Mouse (Mus musculus) midbrain, embryonic 15.5 days (tissue): ENCODE results near the gene Ptpn1. TPM values are rescaled to one million over a fixed set of nuclear protein-coding genes. Genes with fewer than 3 reads are reported as not detected.

ENCODE experiments used
- ATAC-seq: fragments of 200-750 bp; cut with Nextera tagmentation; replicated peaks from 2 replicates; pipeline ENCODE4 v1.8.0; 2017; ENCODE audit warnings: moderate TSS enrichment
- H3K27ac ChIP-seq: fragments of 300-500 bp; sonication (generic); 2 replicates; pipeline ENCODE4 v1.5.1; 2015; ENCODE audit warnings: mild to moderate bottlenecking, inconsistent platforms
- H3K27me3 ChIP-seq: fragments of 300-500 bp; sonication (generic); replicated peaks from 2 replicates; pipeline ENCODE4 v1.6.1; 2015; ENCODE audit warnings: inconsistent platforms
- H3K36me3 ChIP-seq: fragments of 300-500 bp; sonication (generic); replicated peaks from 2 replicates; pipeline ENCODE4 v1.6.1; 2015; ENCODE audit warnings: inconsistent platforms
- H3K4me1 ChIP-seq: fragments of 300-500 bp; sonication (generic); 2 replicates; pipeline ENCODE4 v1.6.1; 2015; ENCODE audit warnings: inconsistent platforms
- H3K4me2 ChIP-seq: fragments of 300-500 bp; sonication (generic); 2 replicates; pipeline ENCODE4 v1.6.1; 2015; ENCODE audit warnings: inconsistent platforms, mild to moderate bottlenecking, moderate library complexity
- H3K4me3 ChIP-seq: fragments of 300-500 bp; sonication (generic); 2 replicates; pipeline ENCODE4 v1.5.1; 2015; ENCODE audit warnings: mild to moderate bottlenecking, inconsistent platforms
- H3K9ac ChIP-seq: fragments of 300-500 bp; sonication (generic); 2 replicates; pipeline ENCODE4 v1.6.1; 2015; ENCODE audit warnings: mild to moderate bottlenecking, inconsistent platforms
- H3K9me3 ChIP-seq: fragments of 300-500 bp; sonication (generic); 2 replicates; pipeline ENCODE4 v1.6.1; 2016; ENCODE audit warnings: inconsistent platforms
- WGBS: fragments of 180-500 bp; shearing (Covaris S2); methylation state at CpG from one replicate; pipeline ENCODE4 v1.1.7; 2015; ENCODE audit warnings: mixed read lengths; 5-methylcytosine and 5-hydroxymethylcytosine counted together
- polyA plus RNA-seq: library from polyadenylated mRNA; unstranded; fragments of >200 nt; fragmentation: Nextera tagmentation; extraction: Ambion mirVana; gene quantifications from 2 replicates; pipeline ENCODE4 v1.2.1, GENCODE M21; 2015

Gene Ptpn1
- polyA plus RNA-seq, 1 experiment from 2014 or later: 74.5 TPM

GRCm38 (mm10) chr2:167964320-167964719, 32.5 kb downstream of the Ptpn1 start:
- Histone ChIP-seq H3K36me3 (peaks cover 20% of the 10 kb centered on the region), H3K4me1 (peaks cover 8% of the 10 kb centered on the region; the same call in 1 of the 2 replicates), H3K4me3 (no peak overlapping the region), H3K9me3 (no peaks in the 10 kb centered on the region), H3K4me2 (no peak overlapping the region), H3K9ac (no peak overlapping the region), H3K27ac (no peak overlapping the region), H3K27me3 (no peaks in the 10 kb centered on the region)
- WGBS: 91% methylated on average over 9 of the region's 9 CpGs
- no peak for ATAC-seq

- no peaks in the 10 kb centered on the region for H3K9me3 ChIP-seq
- H3K4me1 ChIP-seq: 0 out of 2 replicates have a peak, but pooled peaks cover 3% of the 10 kb centered on the region
- H3K27ac ChIP-seq: no peak overlapping the region
- H3K36me3 ChIP-seq: peaks cover 25% of the 10 kb centered on the region
- over 99% methylated on average over 3 of the region's 3 CpGs for WGBS
- H3K9ac ChIP-seq: no peak overlapping the region
- no peak overlapping the region for H3K4me3 ChIP-seq
- no peaks in the 10 kb centered on the region for H3K27me3 ChIP-seq
- H3K4me2 ChIP-seq: no peak overlapping the region
- no peak for ATAC-seq
These were observed 34.1 kb downstream of the Ptpn1 start for GRCm38 (mm10) chr2:167965911-167966310.

- WGBS: 98% methylated on average over 7 of the region's 7 CpGs
- H3K9ac ChIP-seq: no peak overlapping the region
- H3K27ac ChIP-seq: no peak overlapping the region
- no peaks in the 10 kb centered on the region for H3K4me1 ChIP-seq
- no peak overlapping the region for H3K4me3 ChIP-seq
- H3K36me3 ChIP-seq: peaks cover 39% of the 10 kb centered on the region
- H3K4me2 ChIP-seq: no peak overlapping the region
- H3K27me3 ChIP-seq: no peaks in the 10 kb centered on the region
- no peaks in the 10 kb centered on the region for H3K9me3 ChIP-seq
- no peak for ATAC-seq
These were observed 36.6 kb downstream of the Ptpn1 start for GRCm38 (mm10) chr2:167968504-167968903.

GRCm38 (mm10) chr2:167969851-167970541, 38.1 kb downstream of the Ptpn1 start:
- no peak overlapping the region for H3K27ac ChIP-seq
- no peak overlapping the region for H3K4me2 ChIP-seq
- no peak for ATAC-seq
- no peak overlapping the region for H3K4me3 ChIP-seq
- no peaks in the 10 kb centered on the region for H3K27me3 ChIP-seq
- no peaks in the 10 kb centered on the region for H3K4me1 ChIP-seq
- H3K36me3 ChIP-seq: peaks cover 53% of the 10 kb centered on the region
- WGBS: 80% methylated on average over 10 of the region's 10 CpGs
- no peak overlapping the region for H3K9ac ChIP-seq
- no peaks in the 10 kb centered on the region for H3K9me3 ChIP-seq

DNA sequence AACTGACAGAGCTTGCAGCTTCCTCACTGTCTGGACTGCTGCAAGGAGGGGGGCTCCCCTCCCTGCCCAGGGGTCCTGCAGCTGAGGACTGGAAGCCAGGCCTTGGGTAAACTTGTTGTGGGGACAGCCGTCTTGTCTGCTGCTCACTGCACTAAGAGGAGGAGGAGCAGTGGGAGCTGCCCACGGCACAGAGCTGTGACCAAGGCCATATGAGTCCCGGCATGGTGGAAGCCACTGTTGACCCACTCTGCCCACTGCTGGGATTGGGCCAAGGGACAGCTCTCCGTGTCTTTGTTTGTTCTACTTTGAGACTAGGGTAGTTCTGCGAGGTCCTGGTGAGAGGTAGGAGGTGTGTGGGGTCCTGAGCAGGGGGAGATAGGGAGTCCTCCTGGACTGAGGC, 40.3 kb downstream of the Ptpn1 start:
- Histone ChIP-seq H3K27ac (no peak overlapping the region), H3K4me1 (no peaks in the 10 kb centered on the region), H3K9me3 (no peaks in the 10 kb centered on the region), H3K4me2 (no peak overlapping the region), H3K36me3 (peaks cover 62% of the 10 kb centered on the region), H3K9ac (no peak overlapping the region), H3K4me3 (no peak overlapping the region), H3K27me3 (no peaks in the 10 kb centered on the region)
- WGBS: 83% methylated on average over 5 of the region's 5 CpGs
- no peak for ATAC-seq

DNA sequence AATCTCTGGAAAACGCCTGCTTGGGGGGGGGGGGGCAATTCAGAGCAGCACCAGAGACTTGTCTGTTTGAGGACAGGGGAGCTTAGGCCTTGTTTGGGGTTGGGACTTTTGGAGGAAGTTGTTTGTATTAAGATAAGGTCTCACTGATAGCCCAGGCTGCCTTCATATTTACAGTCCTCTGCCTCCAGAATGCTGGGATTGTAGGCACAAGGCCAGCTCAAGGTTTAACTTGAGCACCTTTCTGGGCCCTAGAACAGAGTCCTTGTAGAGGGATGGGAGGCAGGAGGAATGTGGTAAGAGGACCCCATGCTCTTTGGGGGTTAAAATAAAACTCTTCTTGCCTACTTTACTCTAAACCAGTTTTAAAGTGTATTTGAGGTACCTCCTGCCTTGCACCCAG, 41.0 kb downstream of the Ptpn1 start:
- Histone ChIP-seq H3K9me3 (no peaks in the 10 kb centered on the region), H3K27me3 (no peaks in the 10 kb centered on the region), H3K36me3 (peaks cover 66% of the 10 kb centered on the region), H3K9ac (no peak overlapping the region), H3K4me3 (no peak overlapping the region), H3K4me1 (no peaks in the 10 kb centered on the region), H3K4me2 (no peak overlapping the region), H3K27ac (no peak overlapping the region)
- WGBS: 44% methylated on average over 1 of the region's 1 CpGs
- ATAC-seq: no peak

GRCm38 (mm10) chr2:167975746-167976145, 43.9 kb downstream of the Ptpn1 start:
- H3K4me3 ChIP-seq: no peak overlapping the region
- H3K27me3 ChIP-seq: no peaks in the 10 kb centered on the region
- no peaks in the 10 kb centered on the region for H3K9me3 ChIP-seq
- no peaks in the 10 kb centered on the region for H3K4me1 ChIP-seq
- H3K9ac ChIP-seq: no peak overlapping the region
- peaks cover 55% of the 10 kb centered on the region for H3K36me3 ChIP-seq
- no peak overlapping the region for H3K27ac ChIP-seq
- ATAC-seq: no peak
- H3K4me2 ChIP-seq: no peak overlapping the region
- 95% methylated on average over 12 of the region's 12 CpGs for WGBS

DNA sequence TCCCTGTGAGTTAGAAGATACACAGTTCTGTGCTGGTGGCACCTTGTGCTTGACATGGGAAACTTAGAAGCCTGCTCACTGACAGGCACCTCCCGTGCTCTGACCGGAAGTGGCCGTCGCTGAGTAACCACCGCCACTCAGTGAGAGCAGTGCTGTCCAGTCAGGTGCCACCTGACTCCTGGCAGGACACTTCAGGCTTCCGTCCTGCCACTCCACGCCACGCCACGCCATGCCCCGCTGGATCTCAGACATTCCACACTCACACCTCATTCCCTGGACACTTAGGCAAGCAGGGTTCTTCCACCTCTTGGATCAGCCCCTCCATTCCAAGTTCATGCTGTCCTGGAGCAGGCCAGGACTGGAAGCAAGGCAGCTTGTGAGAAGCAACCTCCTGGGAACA, 46.4 kb downstream of the Ptpn1 start:
- H3K4me1 ChIP-seq: no peaks in the 10 kb centered on the region
- peaks cover 42% of the 10 kb centered on the region for H3K36me3 ChIP-seq
- no peak overlapping the region for H3K27ac ChIP-seq
- H3K4me2 ChIP-seq: no peak overlapping the region
- WGBS: 96% methylated on average over 10 of the region's 10 CpGs
- H3K4me3 ChIP-seq: no peak overlapping the region
- no peaks in the 10 kb centered on the region for H3K9me3 ChIP-seq
- H3K27me3 ChIP-seq: no peaks in the 10 kb centered on the region
- no peak overlapping the region for H3K9ac ChIP-seq
- ATAC-seq: no peak

GRCm38 (mm10) chr2:167980391-167980790, 48.5 kb downstream of the Ptpn1 start:
- H3K27me3 ChIP-seq: no peaks in the 10 kb centered on the region
- no peaks in the 10 kb centered on the region for H3K4me1 ChIP-seq
- peak; percentile 21; the same call in 1 of the 2 replicates for ATAC-seq
- H3K27ac ChIP-seq: no peak overlapping the region
- 91% methylated on average over 10 of the region's 10 CpGs for WGBS
- H3K9me3 ChIP-seq: no peaks in the 10 kb centered on the region
- H3K4me2 ChIP-seq: no peak overlapping the region
- no peak overlapping the region for H3K9ac ChIP-seq
- no peak overlapping the region for H3K4me3 ChIP-seq
- H3K36me3 ChIP-seq: peaks cover 23% of the 10 kb centered on the region

DNA sequence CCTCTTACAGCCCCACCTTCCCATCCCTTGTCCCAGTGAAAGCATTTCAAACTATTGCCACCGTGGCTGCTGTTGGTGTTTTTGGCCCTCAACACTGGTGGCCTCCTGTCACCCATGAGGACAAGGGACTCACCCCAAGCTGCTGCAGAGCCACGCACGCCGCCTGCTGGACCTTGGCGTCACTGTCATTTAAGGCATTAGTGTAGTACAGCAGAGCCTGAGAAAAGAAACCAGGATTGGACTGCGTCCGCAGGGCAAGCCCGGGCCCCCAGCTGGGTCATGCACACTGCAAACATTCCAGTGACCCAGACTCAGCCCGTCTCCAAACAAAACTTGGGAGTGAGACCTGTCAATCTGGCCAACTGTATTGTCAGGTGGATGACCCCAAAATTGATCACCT, 50.8 kb downstream of the Ptpn1 start:
- no peak overlapping the region for H3K4me2 ChIP-seq
- no peaks in the 10 kb centered on the region for H3K4me1 ChIP-seq
- WGBS: 57% methylated on average over 9 of the region's 9 CpGs
- H3K9me3 ChIP-seq: no peaks in the 10 kb centered on the region
- H3K4me3 ChIP-seq: no peak overlapping the region
- 0 out of 2 replicates have a peak, but pooled peaks cover 6% of the 10 kb centered on the region for H3K36me3 ChIP-seq
- H3K27me3 ChIP-seq: no peaks in the 10 kb centered on the region
- no peak overlapping the region for H3K27ac ChIP-seq
- no peak for ATAC-seq
- H3K9ac ChIP-seq: no peak overlapping the region

- 89% methylated on average over 5 of the region's 5 CpGs for WGBS
- Histone ChIP-seq H3K9ac (no peak overlapping the region), H3K4me2 (no peak overlapping the region), H3K27me3 (no peaks in the 10 kb centered on the region), H3K9me3 (no peaks in the 10 kb centered on the region), H3K36me3 (0 out of 2 replicates have a peak, but pooled peaks cover 3% of the 10 kb centered on the region), H3K4me3 (no peak overlapping the region), H3K4me1 (peaks cover 2% of the 10 kb centered on the region; the same call in 1 of the 2 replicates), H3K27ac (no peak overlapping the region)
- no peak for ATAC-seq
These were observed 52.5 kb downstream of the Ptpn1 start for GRCm38 (mm10) chr2:167984371-167984770.

DNA sequence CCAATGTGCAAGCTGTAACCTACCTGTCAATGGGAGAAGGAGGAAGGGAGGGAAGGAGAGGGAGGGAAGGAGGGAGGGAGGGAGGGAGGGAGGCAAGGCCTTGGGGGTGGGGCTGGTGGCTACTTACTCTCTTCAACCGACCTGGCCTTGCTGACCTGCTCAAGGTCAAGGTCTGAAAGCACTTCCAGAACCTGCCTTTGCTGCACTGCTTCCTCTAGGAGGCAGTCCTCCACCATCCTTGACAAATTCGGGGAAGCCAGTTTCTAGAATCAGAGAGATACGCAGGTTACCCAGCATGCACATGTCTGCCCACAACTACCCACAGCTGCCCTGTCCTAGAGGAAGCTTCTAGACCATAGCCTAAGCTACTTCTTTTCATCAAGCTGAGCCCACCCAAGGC, 53.1 kb downstream of the Ptpn1 start:
- Histone ChIP-seq H3K4me3 (no peak overlapping the region), H3K9me3 (no peaks in the 10 kb centered on the region), H3K4me2 (no peak overlapping the region), H3K27me3 (no peaks in the 10 kb centered on the region), H3K27ac (no peak overlapping the region), H3K36me3 (no peaks in the 10 kb centered on the region), H3K4me1 (peaks cover 4% of the 10 kb centered on the region; the same call in 1 of the 2 replicates), H3K9ac (no peak overlapping the region)
- no peak for ATAC-seq
- 51% methylated on average over 3 of the region's 3 CpGs for WGBS

- no peak overlapping the region for H3K9ac ChIP-seq
- H3K27me3 ChIP-seq: no peaks in the 10 kb centered on the region
- WGBS: 27% methylated on average over 6 of the region's 7 CpGs
- H3K27ac ChIP-seq: no peak overlapping the region
- H3K36me3 ChIP-seq: no peaks in the 10 kb centered on the region
- no peak overlapping the region for H3K4me3 ChIP-seq
- H3K4me1 ChIP-seq: peaks cover 4% of the 10 kb centered on the region; the same call in 1 of the 2 replicates
- ATAC-seq: no peak
- H3K9me3 ChIP-seq: no peaks in the 10 kb centered on the region
- H3K4me2 ChIP-seq: no peak overlapping the region
These were observed 54.9 kb downstream of the Ptpn1 start for GRCm38 (mm10) chr2:167986762-167987161.
